Mouse (Mus musculus): ENCODE data around the gene Myof. TPM values are rescaled to one million over a fixed set of nuclear protein-coding genes. Genes with fewer than 3 reads are reported as not detected.

Myof gene
- polyA plus RNA-seq, 1 experiment from 2014 or later, result 1.6 TPM

GRCm38 (mm10) chr19:37963421-37963820 is 80.0 kb downstream of the Myof start:
- WGBS (ENCODE audit: insufficient replicate concordance), result 44% methylated on average over 5 of the region's 5 CpGs
- Histone ChIP-seq H3K4me2 (no peak overlapping the region), H3K9ac (no peak overlapping the region), H3K9me3 (replicated peaks) (no peaks in the 10 kb centered on the region), H3K4me3 (replicated peaks) (no peak overlapping the region), H3K27me3 (no peaks in the 10 kb centered on the region), H3K4me1 (replicated peaks) (no peaks in the 10 kb centered on the region), H3K36me3 (replicated peaks) (no peaks in the 10 kb centered on the region), H3K27ac (replicated peaks) (no peak overlapping the region)
- no peak for ATAC-seq (ENCODE audit: insufficient read depth)

GRCm38 (mm10) chr19:37960791-37961190 is 82.6 kb downstream of the Myof start:
- no peak overlapping the region for H3K27ac ChIP-seq (replicated peaks)

GRCm38 (mm10) chr19:37959543-37960215 is 83.7 kb downstream of the Myof start:
- Histone ChIP-seq H3K9me3 (replicated peaks) (no peaks in the 10 kb centered on the region), H3K4me2 (no peak overlapping the region), H3K27ac (replicated peaks) (no peak overlapping the region), H3K27me3 (no peaks in the 10 kb centered on the region), H3K4me1 (replicated peaks) (no peaks in the 10 kb centered on the region), H3K9ac (no peak overlapping the region), H3K4me3 (replicated peaks) (no peak overlapping the region), H3K36me3 (replicated peaks) (no peaks in the 10 kb centered on the region)
- no peak for ATAC-seq (ENCODE audit: insufficient read depth)
- WGBS (ENCODE audit: insufficient replicate concordance), result 42% methylated on average over 10 of the region's 10 CpGs

More at GRCm38 (mm10) chr19:37960791-37961190, 82.6 kb downstream of the Myof start:
- H3K4me2 ChIP-seq, result no peak overlapping the region
- H3K27me3 ChIP-seq, result no peaks in the 10 kb centered on the region
- H3K4me3 ChIP-seq (replicated peaks), result no peak overlapping the region
- no peak overlapping the region for H3K9ac ChIP-seq
- no peaks in the 10 kb centered on the region for H3K36me3 ChIP-seq (replicated peaks)
- 73% methylated on average over 9 of the region's 9 CpGs for whole genome bisulfite sequencing (ENCODE audit: insufficient replicate concordance)
- H3K9me3 ChIP-seq (replicated peaks), result no peaks in the 10 kb centered on the region
- ATAC-seq (ENCODE audit: insufficient read depth), result no peak
- H3K4me1 ChIP-seq (replicated peaks), result no peaks in the 10 kb centered on the region

GRCm38 (mm10) chr19:37959076-37959475 is 84.3 kb downstream of the Myof start:
- no peak overlapping the region for H3K4me2 ChIP-seq
- no peaks in the 10 kb centered on the region for H3K36me3 ChIP-seq (replicated peaks)
- WGBS (ENCODE audit: insufficient replicate concordance), result 50% methylated on average over 6 of the region's 6 CpGs
- no peak for ATAC-seq (ENCODE audit: insufficient read depth)
- no peak overlapping the region for H3K9ac ChIP-seq
- H3K4me1 ChIP-seq (replicated peaks), result no peaks in the 10 kb centered on the region
- no peaks in the 10 kb centered on the region for H3K27me3 ChIP-seq
- H3K27ac ChIP-seq (replicated peaks), result no peak overlapping the region
- H3K9me3 ChIP-seq (replicated peaks), result no peaks in the 10 kb centered on the region
- H3K4me3 ChIP-seq (replicated peaks), result no peak overlapping the region

- no peak for ATAC-seq (ENCODE audit: insufficient read depth)
- H3K4me2 ChIP-seq, result no peak overlapping the region
- WGBS (ENCODE audit: insufficient replicate concordance), result 55% methylated on average over 7 of the region's 7 CpGs
- H3K27ac ChIP-seq (replicated peaks), result no peak overlapping the region
- no peaks in the 10 kb centered on the region for H3K36me3 ChIP-seq (replicated peaks)
- H3K4me1 ChIP-seq (replicated peaks), result no peaks in the 10 kb centered on the region
- no peaks in the 10 kb centered on the region for H3K27me3 ChIP-seq
- H3K9ac ChIP-seq, result no peak overlapping the region
- no peaks in the 10 kb centered on the region for H3K9me3 ChIP-seq (replicated peaks)
- no peak overlapping the region for H3K4me3 ChIP-seq (replicated peaks)
Measured at GRCm38 (mm10) chr19:37957256-37957655, 86.1 kb downstream of the Myof start.

GRCm38 (mm10) chr19:37956006-37956405 is 87.4 kb downstream of the Myof start:
- Histone ChIP-seq H3K36me3 (replicated peaks) (no peaks in the 10 kb centered on the region), H3K9ac (no peak overlapping the region), H3K4me2 (no peak overlapping the region), H3K27ac (replicated peaks) (no peak overlapping the region), H3K9me3 (replicated peaks) (no peaks in the 10 kb centered on the region), H3K27me3 (no peaks in the 10 kb centered on the region), H3K4me3 (replicated peaks) (no peak overlapping the region), H3K4me1 (replicated peaks) (no peaks in the 10 kb centered on the region)
- WGBS (ENCODE audit: insufficient replicate concordance), result 63% methylated on average over 3 of the region's 3 CpGs
- ATAC-seq (ENCODE audit: insufficient read depth), result no peak

- Histone ChIP-seq H3K9ac (no peak overlapping the region), H3K4me1 (replicated peaks) (no peaks in the 10 kb centered on the region), H3K36me3 (replicated peaks) (no peaks in the 10 kb centered on the region), H3K27ac (replicated peaks) (no peak overlapping the region), H3K4me3 (replicated peaks) (no peak overlapping the region), H3K27me3 (no peaks in the 10 kb centered on the region), H3K4me2 (no peak overlapping the region), H3K9me3 (replicated peaks) (no peaks in the 10 kb centered on the region)
- WGBS (ENCODE audit: insufficient replicate concordance), result 33% methylated on average over 7 of the region's 7 CpGs
- ATAC-seq (ENCODE audit: insufficient read depth), result no peak
Measured at GRCm38 (mm10) chr19:37955425-37956001, 87.9 kb downstream of the Myof start.

GRCm38 (mm10) chr19:37954772-37955171 is 88.6 kb downstream of the Myof start:
- ATAC-seq (ENCODE audit: insufficient read depth), result no peak
- H3K36me3 ChIP-seq (replicated peaks), result no peaks in the 10 kb centered on the region
- H3K27me3 ChIP-seq, result no peaks in the 10 kb centered on the region
- no peak overlapping the region for H3K9ac ChIP-seq
- no peaks in the 10 kb centered on the region for H3K9me3 ChIP-seq (replicated peaks)
- H3K4me3 ChIP-seq (replicated peaks), result no peak overlapping the region
- no peak overlapping the region for H3K27ac ChIP-seq (replicated peaks)
- H3K4me2 ChIP-seq, result no peak overlapping the region
- 58% methylated on average over 5 of the region's 5 CpGs for WGBS (ENCODE audit: insufficient replicate concordance)
- H3K4me1 ChIP-seq (replicated peaks), result no peaks in the 10 kb centered on the region

- Histone ChIP-seq H3K4me3 (replicated peaks) (no peak overlapping the region), H3K9me3 (replicated peaks) (no peaks in the 10 kb centered on the region), H3K27me3 (no peaks in the 10 kb centered on the region), H3K4me1 (replicated peaks) (no peaks in the 10 kb centered on the region), H3K4me2 (no peak overlapping the region), H3K9ac (no peak overlapping the region), H3K36me3 (replicated peaks) (no peaks in the 10 kb centered on the region), H3K27ac (replicated peaks) (no peak overlapping the region)
- WGBS (ENCODE audit: insufficient replicate concordance), result 59% methylated on average over 8 of the region's 8 CpGs
- no peak for ATAC-seq (ENCODE audit: insufficient read depth)
Measured at GRCm38 (mm10) chr19:37954236-37954635, 89.1 kb downstream of the Myof start.

GRCm38 (mm10) chr19:37946696-37947095 is 96.7 kb downstream of the Myof start:
- Histone ChIP-seq H3K27me3 (no peaks in the 10 kb centered on the region), H3K4me3 (replicated peaks) (no peak overlapping the region), H3K4me1 (replicated peaks) (no peaks in the 10 kb centered on the region), H3K27ac (replicated peaks) (no peak overlapping the region), H3K4me2 (no peak overlapping the region), H3K36me3 (replicated peaks) (no peaks in the 10 kb centered on the region), H3K9me3 (replicated peaks) (no peaks in the 10 kb centered on the region), H3K9ac (no peak overlapping the region)
- ATAC-seq (ENCODE audit: insufficient read depth), result no peak
- WGBS (ENCODE audit: insufficient replicate concordance), result 19% methylated on average over 4 of the region's 4 CpGs

GRCm38 (mm10) chr19:37946053-37946452 is 97.3 kb downstream of the Myof start:
- H3K36me3 ChIP-seq (replicated peaks), result no peaks in the 10 kb centered on the region
- H3K9me3 ChIP-seq (replicated peaks), result no peaks in the 10 kb centered on the region
- no peak overlapping the region for H3K4me2 ChIP-seq
- H3K9ac ChIP-seq, result no peak overlapping the region
- H3K4me1 ChIP-seq (replicated peaks), result no peaks in the 10 kb centered on the region
- no peak overlapping the region for H3K27ac ChIP-seq (replicated peaks)
- no peak overlapping the region for H3K4me3 ChIP-seq (replicated peaks)
- no peak for ATAC-seq (ENCODE audit: insufficient read depth)
- 72% methylated on average over 8 of the region's 8 CpGs for WGBS (ENCODE audit: insufficient replicate concordance)
- no peaks in the 10 kb centered on the region for H3K27me3 ChIP-seq

GRCm38 (mm10) chr19:37939203-37939602 is 104.2 kb downstream of the Myof start:
- no peak overlapping the region for H3K4me2 ChIP-seq
- H3K9ac ChIP-seq, result no peak overlapping the region
- H3K27me3 ChIP-seq, result no peaks in the 10 kb centered on the region
- H3K4me1 ChIP-seq (replicated peaks), result no peaks in the 10 kb centered on the region
- no peak for ATAC-seq (ENCODE audit: insufficient read depth)
- no peak overlapping the region for H3K27ac ChIP-seq (replicated peaks)
- WGBS (ENCODE audit: insufficient replicate concordance), result 37% methylated on average over 10 of the region's 10 CpGs
- H3K4me3 ChIP-seq (replicated peaks), result no peak overlapping the region
- no peaks in the 10 kb centered on the region for H3K9me3 ChIP-seq (replicated peaks)
- no peaks in the 10 kb centered on the region for H3K36me3 ChIP-seq (replicated peaks)

Measured in liver, embryonic 15.5 days (tissue).